Mouse (Mus musculus) cerebellum, postnatal 4 days (tissue): ENCODE results near the gene Pole.
A peak's percentile ranks its signal among the peaks of the same experiment; 100 is the strongest.

Source experiments
- DNase-seq, 2 experiments: peaks; one replicate each; pipeline ENCODE4 v3.0.0; 2022; ENCODE audit warnings: low spot score in 2 of 2, mixed read lengths in 1 of 2

Pole gene

DNA sequence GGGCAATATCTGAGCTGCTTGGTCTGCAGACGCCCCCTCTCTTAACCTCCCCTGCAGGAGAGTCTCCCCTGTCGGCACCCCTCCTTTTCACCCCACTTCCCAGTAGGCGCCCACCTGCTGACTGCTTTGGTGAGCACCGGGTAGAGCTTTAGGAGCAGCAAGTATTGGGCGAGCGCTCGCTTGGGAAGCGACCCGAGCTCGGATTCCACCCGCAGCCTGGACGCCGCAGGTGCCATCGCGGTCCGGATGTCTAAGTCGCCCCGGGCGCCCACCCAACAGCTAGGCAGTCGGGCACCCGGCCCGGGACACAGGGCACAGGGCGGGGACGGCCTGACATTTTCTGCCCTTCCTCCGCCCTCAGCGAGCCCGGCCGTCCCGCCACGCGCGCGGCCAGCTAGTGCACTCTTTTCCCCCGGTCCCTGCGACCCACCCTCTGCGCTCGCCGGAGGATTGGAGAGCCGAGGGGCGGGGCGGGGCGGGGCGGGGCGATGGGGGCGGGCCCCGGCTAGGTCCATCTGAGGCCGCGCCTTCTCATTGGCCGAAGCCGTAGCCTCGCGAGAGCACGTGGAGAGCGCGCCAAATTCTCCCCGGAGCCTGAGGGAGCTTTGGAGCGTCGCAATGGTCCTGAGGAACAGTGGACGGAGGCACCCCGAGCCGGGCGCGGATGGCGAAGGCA, at the start of gene Pole, which contains the start of gene Pxmp2:
Gene Pole, plus strand, starts transcription at position 537 of the 676 bp plus-strand sequence.
Gene Pxmp2, minus strand, starts transcription at position 417 of the 676 bp plus-strand sequence.
- peak; percentile 67 to 89 for DNase-seq

DNA sequence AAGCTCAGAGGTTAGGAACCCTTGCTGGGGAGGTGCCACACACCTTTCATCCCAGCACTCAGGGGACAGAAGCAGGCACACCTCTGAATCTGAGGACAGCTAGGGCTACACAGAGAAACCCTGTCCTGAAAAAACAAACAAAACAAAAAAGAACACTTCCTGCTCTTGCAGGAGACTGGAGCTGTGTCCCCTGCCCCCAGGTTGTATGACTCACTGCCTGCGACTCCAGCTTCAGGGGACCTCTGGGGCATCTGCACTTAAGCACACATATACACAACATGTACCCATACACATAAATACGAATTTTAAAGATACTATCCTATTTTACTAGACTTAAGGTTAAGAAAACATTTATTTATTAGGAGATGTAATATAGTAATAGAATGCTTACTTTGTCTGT, 42.0 kb upstream of the Pole start:
- no peak for DNase-seq

DNA sequence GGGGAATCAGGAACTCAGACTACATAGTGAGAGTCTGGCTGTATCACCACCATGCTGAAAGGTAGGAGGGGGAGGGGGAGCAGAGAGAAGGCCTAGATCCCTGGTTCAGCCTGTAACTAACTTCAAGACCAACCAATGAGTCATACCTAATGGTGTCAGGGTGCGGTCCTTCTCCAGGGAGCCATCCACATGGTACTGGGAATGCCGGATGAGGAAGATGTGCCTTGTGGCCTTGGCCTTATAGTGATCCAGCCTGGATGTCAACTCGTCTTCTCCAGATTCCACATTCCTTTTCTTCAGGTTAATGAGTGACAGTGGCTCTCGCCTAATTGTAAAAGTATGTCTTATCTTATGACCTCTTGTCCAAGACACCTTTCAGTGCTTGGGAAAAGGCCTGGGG, 19.2 kb upstream of the Pole start:
- DNase-seq, result no peak

DNA sequence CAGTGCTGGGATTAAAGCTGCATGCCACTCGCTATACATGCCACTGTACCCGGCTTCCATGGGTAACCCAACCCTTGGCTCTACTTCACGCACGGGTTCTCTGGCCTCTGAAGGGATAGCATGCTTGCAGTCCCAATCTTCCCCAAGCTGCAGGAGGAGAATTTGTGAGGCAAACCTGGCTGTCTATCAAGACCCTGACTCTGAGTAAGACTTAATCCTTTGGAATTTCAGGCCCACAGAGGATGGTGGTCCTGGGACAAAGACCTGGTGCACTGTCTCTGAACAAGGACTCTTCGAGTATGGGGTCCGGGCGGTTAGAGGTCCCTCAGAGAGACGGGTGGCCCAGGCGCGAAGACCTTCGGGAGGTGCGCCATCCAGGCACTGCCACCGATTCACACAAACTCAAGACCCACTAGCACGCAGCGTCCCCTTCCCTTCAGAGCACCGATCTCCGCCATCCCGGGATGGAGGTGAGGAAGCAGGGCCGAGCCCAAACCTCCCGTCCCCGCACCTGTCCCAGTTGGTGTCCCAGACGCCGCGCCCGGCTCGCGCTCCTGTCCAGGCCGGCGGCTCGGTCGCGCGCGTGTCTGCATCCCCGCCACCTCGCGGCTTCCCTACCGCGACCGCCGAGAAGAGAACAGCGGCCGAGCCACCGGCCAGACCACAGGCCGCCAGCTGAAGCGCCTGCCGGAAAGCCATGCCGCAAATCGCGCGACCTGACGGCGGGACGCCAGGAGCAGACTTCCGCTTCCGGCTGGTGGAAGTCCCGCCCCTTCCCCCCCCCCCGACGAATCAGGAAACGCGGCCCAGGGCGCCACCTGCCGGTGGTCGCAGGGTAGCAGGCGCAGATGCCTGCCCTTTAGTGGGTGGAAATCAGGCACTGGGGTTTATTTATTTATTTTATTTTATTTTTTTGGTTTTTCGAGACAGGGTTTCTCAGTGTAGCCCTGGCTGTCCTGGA, 16.7 kb upstream of the Pole start, which contains the start of gene Pgam5:
Gene Pgam5, minus strand, starts transcription at position 773 of the 961 bp plus-strand sequence.
- peak; percentile 88 to 96 for DNase-seq

DNA sequence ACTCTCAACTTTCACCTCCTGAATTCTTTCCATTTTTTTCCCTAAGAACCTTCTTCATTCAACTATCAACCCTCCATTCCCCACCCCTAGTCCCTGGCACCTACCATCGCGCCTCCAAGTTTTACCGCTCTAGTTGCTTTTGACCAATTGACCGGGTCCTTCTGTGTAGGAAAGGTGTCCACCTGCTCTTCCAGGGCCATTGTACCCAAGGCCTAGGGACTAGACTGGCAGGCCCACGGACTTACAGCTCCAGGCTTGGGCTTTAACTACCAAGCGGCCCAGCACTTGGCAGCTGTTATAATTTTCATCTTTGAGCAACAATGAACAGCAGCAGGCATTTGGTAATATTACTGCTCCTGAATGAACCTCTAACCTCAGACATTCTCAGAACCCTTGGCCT, 15.9 kb upstream of the Pole start:
- DNase-seq, result no peak

DNA sequence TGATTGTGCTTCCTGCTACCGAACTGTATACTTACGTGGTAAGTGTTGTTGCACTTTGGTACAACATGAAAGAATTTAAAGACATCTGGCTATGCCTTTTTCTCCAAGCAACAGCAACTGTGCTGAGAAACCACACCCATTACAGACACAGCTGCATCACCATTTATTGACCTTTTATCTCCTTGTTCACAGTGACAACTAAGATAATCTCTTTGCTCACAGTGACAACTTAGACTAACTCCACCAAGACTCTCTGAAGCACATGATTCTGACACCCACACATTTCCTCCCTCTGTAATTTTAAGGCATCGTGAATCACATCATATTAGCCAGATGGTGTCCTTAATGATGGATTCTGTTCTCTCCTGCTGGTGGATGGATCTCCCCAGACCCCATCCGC, 12.0 kb upstream of the Pole start:
- DNase-seq, result no peak

DNA sequence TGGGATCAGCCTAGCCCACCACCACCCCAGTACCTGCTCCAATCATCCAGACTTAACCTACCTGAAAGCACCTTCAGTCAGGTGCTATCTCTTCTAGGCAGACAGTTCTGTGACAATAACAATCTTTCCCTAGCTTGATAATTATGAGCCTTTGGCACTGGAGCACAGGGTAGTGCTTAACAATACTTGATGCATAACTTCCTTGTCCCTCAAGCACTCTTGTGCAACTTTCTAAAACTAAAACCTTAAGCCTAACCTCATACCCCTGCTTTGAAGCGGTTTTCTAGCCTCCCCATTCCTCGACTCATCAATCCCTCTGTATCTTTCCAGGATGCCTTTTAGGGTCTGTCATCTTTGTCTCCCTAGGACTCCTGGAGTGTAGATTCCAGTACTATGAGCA, 11.3 kb upstream of the Pole start:
- DNase-seq, result no peak

DNA sequence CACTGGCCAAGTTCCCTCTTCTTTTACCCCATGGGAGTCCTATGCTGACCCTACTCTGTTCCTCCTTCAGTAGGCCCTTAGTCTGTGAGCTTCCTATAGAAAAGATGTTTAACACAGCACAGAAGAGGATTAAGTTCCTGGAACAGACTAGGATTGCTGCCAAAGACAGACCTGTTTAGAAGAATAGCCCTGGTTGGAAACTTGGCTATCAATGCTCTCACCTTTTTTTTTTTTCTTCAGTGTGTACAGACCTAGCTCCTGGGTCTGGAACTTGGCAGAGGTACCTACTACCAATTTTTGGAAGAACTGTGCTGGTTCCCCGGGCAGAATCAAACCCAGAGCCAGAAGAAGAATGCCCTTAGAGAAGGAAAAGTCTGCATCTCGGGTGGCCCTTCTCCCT, 9.7 kb upstream of the Pole start:
- DNase-seq, result no peak

DNA sequence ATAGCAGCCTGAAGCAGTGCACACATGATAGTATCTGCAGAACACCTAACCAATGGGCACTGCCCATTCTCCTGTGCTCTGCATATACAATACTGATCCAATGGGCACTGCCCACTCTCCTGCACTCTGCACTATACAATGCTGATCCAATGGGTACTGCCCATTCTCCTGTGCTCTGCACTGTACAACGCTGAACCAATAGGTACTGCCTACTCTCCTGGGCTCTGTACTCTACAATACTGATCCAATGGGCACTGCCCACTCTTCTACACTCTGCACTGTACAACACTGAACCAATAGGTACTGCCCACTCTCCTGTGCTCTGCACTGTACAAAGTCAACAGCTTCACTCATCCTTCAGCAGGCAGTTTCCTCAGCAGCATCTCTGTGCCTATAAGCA, 9.2 kb upstream of the Pole start:
- no peak for DNase-seq

DNA sequence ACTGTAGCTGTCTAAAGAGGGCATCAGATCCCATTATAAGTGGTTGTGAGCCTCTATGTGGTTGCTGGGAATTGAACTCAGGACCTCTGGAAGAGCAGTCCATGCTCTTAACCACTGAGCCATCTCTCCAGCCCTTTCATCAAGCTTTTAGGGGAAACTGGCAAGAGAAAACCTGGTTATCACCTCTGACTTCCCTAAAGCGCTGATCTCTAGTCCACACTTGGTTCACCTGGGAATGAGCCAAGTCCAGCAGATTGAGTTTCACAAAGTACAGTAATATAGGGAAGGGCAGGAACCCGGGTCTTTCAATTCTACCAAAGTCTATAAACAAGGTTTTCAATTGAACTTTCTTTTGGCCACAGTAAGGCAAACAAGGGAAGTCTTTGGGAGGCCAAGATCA, 4.1 kb upstream of the Pole start:
- DNase-seq, result no peak

DNA sequence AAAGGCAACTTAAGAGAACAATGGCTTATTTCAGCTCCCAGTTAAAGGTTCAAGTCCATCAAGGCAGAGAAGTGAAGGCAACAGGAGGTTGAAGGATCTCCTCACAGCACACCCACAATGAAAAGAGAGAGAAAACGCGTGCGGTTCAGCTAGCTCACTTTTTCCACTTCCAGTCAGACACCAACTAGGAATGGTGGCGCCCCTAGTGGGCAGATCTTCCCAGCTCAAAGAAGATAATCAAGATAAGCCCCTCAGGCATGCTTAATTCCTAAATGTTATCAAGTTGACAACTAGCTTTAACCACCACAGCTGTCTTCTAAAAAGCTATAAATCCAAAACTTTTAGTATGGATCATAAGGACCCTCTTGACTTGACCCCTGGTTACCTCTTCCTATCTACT, 1.6 kb upstream of the Pole start:
- DNase-seq, result peak; percentile 32 to 59

DNA sequence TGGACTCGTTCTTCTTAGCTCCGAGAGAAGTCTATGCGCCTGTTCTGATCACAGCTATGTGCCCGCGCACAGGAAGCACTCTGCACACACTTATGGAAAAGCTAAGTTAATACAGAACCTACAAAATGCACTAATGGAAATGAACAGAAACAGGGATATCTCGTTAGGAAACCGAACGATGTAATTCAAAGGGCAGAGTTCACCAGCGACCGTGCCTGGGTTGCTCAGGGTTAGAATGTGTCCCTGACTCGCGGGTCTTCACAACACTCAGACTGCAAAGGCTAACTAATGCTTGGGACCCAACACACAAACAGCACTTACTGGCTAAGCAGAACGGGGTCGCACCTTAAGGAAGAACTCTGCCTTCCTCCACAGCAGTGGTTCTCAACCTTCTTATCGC, 950 bp upstream of the Pole start:
- no peak for DNase-seq

DNA sequence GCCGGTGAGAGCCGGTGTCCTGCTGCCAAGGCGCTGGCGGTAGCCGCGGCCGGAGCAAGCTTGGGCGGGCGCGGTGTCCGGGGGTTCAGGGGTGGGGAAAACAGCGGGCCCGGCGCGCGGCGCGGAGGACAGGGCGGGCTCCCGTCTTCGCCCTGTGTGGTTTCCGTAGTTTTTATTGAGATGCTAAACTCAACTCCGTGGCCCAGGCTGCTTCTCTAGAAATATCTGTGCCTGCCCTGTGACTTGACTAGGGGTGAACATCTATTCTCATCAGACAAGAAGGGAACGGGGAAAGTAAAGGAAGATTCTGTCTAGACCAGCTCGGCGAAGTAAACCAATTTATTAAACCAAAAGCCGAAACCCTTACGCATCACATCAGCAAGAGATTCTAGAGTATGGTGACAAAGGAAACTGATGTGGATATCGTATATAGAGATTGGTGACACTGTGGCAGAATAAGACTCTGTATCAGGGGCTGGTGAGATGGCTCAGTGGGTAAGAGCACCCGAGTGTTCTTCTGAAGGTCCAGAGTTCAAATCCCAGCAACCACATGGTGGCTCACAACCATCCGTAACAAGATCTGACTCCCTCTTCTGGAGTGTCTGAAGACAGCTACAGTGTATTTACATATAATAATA, 459 bp downstream of the Pole start:
- no peak for DNase-seq

DNA sequence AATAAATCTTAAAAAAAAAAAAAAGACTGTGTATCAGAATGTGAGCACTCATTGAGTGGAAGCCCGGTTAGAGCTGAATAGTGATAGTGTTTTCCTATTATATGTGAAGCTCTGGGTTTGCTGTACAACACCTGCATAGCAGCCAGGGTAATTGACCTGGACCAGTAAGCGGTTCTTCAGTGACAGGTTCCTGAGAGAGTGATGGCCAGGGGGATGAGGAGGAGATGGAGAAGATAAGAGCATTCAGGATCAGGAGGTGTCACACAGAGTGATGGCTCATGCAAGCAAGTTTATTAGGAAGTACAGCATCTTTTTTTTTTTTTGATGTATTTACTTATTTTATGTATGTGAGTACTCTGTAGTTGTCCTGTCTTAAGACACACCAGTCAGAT, 974 bp downstream of the Pole start:
- DNase-seq, result no peak

DNA sequence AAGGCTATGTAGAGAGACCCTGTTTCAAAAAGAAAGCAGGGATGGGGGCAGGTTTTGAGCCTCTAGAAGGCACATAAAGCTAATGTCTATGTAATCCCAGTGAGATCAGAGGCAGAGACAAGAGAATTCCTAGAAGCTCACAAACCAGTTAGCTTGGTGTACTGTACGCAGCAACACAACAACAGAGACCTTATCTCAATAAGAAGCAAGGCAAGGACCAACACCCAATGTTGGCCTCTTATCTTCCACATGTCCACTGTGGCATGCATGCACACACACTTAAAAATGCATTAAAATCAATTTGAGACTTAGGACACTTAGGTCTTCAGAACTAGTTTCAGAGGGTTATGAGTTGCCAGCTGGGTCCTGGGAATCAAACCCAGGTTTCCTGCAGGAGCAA, 5.5 kb downstream of the Pole start:
- DNase-seq, result no peak

DNA sequence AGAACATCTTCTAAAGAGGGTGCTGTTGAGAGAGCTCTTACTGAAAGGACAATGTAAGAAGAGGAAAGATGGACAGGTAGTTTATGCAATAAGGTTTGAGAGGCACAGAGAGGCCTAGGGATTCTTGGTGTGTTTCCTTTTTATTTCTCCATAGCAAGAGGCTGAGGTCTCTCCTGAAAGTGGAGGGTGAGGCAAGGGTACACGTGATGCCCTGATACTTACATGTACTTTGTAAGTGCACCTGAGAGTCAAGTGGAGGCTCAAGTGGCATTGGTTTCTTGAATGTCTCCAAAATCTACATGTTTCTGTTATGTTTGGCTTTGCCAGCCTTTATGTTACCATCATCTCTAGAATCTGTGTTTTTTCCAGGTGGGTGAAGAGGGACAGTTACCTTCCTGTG, 10.5 kb downstream of the Pole start:
- no peak for DNase-seq

DNA sequence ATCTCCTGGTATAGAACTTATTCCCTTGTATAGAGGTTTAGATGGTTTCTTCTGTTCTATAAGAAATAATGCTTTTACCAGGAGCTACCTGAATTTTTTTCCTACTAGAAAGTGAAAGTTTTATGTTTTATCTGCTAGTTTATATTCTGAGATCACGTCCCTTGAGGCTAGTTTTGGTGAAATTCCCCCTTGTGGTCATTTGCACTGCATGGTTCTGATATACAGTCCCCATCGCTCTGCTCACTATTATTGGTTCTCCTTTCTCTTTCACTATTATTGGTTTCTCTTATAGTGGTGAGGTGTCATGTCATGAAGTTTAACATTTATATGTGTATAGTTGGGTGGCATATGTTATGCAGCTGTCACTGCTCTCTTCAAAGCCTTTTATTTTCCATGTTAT, 14.5 kb downstream of the Pole start:
- DNase-seq, result no peak

DNA sequence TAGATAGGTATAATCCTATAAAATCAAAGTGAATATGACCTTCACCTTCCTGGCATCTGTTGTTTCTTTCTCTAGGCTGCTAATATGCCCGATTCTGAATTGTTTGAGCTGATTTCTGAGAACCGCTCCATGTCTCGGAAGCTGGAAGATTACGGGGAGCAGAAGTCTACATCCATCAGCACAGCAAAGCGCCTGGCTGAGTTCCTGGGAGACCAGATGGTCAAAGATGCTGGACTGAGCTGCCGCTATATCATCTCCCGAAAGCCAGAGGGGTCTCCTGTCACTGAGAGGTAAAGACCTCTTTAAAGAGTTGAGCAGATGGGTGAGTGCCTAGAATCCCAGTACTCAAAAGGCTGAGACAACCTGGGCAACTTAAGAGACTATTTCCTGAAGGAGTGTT, 22.8 kb downstream of the Pole start:
- no peak for DNase-seq

DNA sequence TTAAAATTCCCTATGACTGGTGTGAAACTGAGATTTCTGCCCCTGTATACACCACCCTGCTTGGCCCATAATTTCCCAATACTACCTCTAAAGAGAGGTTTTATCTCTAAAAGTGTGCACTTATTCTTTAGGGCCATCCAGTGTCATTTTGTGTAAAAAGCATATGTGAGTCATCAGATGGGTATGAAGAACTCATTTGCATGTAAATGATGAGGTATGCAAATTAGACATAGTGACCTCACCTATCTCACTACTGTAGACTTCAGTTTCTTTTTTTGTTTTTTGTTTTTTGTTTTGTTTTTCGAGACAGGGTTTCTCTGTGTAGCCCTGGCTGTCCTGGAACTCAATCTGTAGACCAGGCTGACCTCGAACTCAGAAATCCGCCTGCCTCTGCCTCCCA, 27.0 kb downstream of the Pole start:
- DNase-seq, result no peak

DNA sequence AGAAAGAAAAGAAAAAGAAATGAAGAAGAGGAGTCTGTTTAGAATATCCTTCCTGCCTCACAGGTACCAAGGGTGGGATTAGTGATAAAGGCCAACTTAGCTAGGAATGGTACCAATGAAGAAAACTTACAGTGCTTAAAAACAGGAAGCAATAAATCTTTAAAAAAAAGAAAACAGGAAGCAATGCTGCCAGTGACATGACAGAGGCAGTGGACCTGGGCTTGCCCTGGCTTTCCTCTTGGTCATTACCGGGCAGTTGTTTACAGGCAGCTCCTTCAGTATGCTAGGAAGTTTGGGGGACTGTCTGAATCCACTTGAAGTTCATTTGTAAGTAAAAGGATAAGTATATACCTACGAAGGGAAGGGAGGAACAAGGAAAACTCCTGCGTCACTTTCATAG, 44.4 kb downstream of the Pole start:
- no peak for DNase-seq

DNA sequence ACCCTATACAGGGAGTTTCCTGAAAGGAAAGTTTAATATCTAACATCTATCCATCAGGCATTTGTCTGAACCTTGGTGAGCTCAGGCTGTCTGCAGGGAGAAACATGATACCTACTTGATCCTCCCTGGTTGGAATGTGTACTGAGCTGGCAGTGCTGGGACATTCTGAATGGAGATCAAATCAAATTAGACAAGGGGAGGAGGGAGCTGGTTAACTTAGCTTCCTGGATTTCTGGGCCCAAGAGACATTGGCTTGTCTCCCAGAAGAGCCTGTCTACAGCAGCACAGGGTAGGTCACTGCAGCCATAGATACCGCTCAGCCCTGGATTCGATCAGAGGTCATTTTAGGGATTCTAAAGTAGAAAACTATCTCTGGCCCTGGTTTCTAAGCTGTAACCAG, 52.7 kb downstream of the Pole start:
- DNase-seq, result no peak

DNA sequence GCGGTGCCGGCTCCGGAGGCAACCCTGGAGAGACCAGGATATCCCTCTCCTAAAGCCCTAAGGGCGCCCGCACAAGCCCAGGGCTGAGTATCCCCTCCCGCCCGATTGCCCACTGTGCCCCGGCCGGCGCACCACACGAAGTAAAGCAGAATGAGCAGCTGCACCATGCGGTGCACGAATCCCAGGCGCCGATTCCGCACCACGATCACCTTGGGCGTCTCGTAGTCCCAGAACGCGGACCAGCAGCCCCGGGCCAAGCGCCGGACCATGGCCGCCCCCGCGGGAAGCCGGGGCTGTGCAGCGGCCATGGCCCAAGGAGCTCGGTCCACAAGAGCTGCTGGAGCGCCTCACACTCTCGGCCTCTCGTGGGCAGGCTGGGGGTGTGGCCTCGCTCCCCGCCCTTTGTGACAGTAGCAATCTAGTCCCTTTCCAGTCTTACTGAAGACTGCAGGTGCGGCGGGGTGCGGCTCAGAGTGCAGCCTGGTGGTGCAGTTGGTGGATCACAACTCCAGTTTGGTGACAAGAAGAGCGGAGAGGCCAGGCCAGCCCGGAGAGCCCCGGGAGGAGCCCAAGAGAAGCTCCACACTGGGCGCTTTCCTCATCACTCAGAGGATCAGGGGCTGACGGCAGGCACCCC, 56.7 kb downstream of the Pole start, which contains the start of gene P2rx2:
Gene P2rx2, minus strand, starts transcription at position 565 of the 637 bp plus-strand sequence.
- DNase-seq, result peak in 1 of 2 experiments; percentile 30
